Mouse (Mus musculus): ENCODE measurements around the gene Rrm2. TPM values are rescaled to one million over a fixed set of nuclear protein-coding genes. Genes with fewer than 3 reads are reported as not detected.
"Not testable (repeated sequence)": the region's sequence is repeated elsewhere in the genome, so short reads cannot be mapped to it uniquely, and the experiment has no call there.

Gene Rrm2
- total RNA-seq (2021): 10 to 100 TPM; 26.0 to 29.3 TPM

- peak; percentile 97 for DNase-seq
- intact Hi-C loops (cut with DNase I): no loop called here
These were observed at the start of gene Rrm2 for GRCm38 (mm10) chr12:24707954-24708823. Gene Rrm2, plus strand, starts transcription at chr12:24708241.

- DNase-seq: no peak
- intact Hi-C loops (cut with DNase I): no loop called here
These were observed 49.0 kb upstream of the Rrm2 start for GRCm38 (mm10) chr12:24658998-24659397.

DNA sequence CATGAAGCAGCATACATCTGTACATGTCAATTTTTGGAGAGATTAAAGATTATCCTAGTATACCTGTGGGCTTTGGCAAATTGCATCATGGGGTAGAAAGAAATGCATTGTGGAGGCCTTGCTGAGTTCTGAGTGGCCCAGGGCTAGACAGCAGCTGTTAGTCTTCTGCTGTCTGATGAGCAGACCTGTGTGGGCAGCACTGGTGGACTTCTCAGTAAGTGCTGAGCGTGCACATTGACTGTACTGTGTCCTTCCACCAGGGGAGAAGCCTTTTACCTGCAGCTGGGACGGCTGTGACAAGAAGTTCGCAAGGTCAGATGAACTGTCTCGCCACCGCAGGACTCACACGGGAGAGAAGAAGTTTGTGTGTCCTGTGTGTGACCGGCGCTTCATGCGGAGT, 48.1 kb upstream of the Rrm2 start:
- no peak for DNase-seq
- intact Hi-C loops (cut with DNase I): no loop called here

- no peak for DNase-seq
- intact Hi-C loops (cut with DNase I): no loop called here
These were observed 46.9 kb upstream of the Rrm2 start for GRCm38 (mm10) chr12:24661100-24661499.

GRCm38 (mm10) chr12:24662131-24662530, 45.9 kb upstream of the Rrm2 start:
- intact Hi-C loops (cut with DNase I): no loop called here
- no peak for DNase-seq

- intact Hi-C loops (cut with DNase I): no loop called here
- no peak for DNase-seq
These were observed 27.9 kb upstream of the Rrm2 start for GRCm38 (mm10) chr12:24680096-24680491.

GRCm38 (mm10) chr12:24680492-24681285, 27.4 kb upstream of the Rrm2 start:
- DNase-seq: peak; percentile 27
- intact Hi-C loops (cut with DNase I): no loop called here

GRCm38 (mm10) chr12:24681286-24682023, 26.6 kb upstream of the Rrm2 start, which contains the start of gene Cys1:
Gene Cys1, minus strand, starts transcription at chr12:24681813.
- DNase-seq: no peak
- intact Hi-C loops (cut with DNase I): no loop called here

- DNase-seq: no peak
- intact Hi-C loops (cut with DNase I): no loop called here
These were observed 25.5 kb upstream of the Rrm2 start for GRCm38 (mm10) chr12:24682563-24682962.

- intact Hi-C loops (cut with DNase I): no loop called here
- DNase-seq: no peak
These were observed 24.6 kb upstream of the Rrm2 start for GRCm38 (mm10) chr12:24683461-24683860.

GRCm38 (mm10) chr12:24686038-24686695, 21.9 kb upstream of the Rrm2 start:
- no peak for DNase-seq
- intact Hi-C loops (cut with DNase I): no loop called here

DNA sequence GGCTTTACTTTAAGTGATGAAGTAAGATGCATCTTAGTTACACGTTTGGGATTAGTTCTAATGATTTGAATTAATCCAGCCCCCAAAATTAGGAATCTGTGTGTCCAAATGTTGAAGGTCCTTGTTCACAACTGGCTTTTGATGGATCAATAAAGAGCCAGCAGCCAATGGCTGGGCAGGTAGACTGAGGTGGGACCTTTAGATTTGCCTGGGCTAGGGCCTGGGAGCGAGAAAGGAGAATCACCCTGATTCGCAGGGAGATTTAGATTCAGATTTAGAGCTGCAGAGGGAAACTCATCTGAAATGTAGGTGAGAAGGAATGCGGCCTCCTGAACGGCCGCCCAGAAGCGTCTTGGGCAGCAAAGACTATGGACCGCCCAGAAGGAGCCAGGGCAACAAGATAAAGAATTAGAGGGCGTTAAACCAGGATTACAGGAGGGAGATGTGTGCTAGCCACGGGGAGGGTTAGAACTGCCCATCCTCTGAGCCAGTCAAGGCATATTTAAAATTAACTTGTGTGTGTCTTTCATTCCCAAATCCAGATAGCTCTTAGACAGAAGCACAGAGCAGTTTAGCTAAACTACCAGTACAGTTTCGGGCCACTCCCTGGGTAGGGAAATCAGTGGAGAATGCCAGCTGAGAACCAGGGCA, 21.2 kb upstream of the Rrm2 start:
- intact Hi-C loops (cut with DNase I): no loop called here

GRCm38 (mm10) chr12:24690351-24690750, 17.7 kb upstream of the Rrm2 start:
- no peak for DNase-seq
- intact Hi-C loops (cut with DNase I): no loop called here

More for the DNA sequence above, 21.2 kb upstream of the Rrm2 start:
- no peak for DNase-seq

DNA sequence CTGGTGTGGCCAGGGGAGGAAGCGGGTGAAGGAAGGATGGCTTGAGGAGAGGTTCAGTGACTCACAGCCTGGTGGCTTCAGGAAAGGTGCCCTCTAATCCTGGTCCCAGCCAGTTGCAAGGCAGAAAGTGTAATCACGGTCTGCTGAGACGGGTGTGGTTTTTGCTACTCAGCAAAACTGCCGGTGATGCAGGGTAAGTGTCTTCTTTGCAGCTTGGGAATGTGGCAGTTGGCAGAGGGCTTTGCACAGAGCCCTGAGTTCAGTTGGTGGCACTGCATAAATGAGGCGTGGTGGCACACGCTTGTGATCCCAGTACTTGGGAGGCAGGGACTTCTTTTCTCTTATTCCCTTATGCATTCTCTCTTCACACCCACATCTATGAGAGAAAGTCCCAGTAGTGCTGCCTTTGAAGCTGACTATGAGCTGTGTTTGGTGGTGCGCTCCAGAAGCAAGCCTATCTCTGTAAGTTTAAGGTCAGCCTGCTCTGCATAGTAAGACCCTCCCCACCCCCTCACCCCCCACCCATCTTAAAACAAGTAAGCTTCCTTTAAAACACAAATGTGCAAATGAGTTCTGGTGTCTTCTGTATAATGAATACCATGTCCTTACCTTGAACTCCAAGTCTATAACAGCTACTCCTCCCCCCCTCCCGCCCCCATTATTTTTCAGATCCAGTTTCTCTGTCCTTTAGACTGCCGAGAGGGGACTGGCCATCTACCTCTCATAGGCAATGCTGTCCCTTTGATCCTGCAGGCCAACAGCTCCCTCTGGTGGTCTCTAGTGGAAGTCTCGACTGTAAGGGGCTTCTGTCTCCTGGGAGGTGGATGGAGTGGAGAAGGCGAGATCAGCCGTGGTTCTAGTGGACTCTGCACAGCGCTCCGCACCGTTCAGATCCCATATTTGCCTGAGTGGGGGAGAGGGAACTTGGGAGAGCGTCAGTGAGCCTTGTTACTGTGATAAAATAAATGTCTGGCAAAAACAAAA, 11.2 kb upstream of the Rrm2 start:
- intact Hi-C loops (cut with DNase I): loop anchor here (2.0 to 5.0 kb wide), 2 partner anchors 92 to 219 kb away; no protein-coding TSS in a partner anchor
- DNase-seq: peak; percentile 90

DNA sequence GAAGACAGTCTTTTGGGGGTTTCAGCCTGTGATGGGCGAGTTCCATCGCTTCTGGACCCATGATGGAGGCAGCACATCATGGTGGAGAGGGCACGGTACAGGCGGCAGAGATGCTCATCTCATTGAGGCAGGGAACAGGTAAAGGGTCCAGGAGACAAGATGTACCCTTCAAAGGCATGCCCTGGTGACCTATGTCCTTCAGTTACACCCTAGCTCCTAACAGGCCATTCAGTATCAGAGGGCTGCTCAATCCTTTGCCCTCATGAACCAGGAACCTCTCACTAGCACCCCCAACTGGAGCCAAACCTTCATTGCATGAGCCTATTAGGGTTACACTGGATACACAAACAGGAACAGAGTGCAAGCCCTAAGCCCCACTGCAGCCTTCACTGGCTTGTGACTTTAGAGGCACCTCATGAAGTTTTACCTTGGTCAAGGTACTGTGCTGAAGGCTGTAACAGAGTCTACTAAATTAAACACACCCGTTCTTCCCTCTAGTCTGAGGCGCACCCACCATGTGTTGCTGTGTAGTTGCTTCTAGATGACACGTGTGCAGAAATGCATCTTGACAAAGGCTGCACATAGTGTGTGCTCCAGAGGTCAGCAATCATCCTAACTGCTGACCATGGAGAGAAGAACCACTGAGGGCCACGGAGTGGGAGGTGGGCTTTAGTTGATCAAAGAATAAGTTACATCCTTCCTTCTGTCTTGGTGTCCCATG, 10.4 kb upstream of the Rrm2 start:
- intact Hi-C loops (cut with DNase I): loop anchor here (2.0 to 5.0 kb wide), 2 partner anchors 93 to 220 kb away; no protein-coding TSS in a partner anchor
- no peak for DNase-seq

DNA sequence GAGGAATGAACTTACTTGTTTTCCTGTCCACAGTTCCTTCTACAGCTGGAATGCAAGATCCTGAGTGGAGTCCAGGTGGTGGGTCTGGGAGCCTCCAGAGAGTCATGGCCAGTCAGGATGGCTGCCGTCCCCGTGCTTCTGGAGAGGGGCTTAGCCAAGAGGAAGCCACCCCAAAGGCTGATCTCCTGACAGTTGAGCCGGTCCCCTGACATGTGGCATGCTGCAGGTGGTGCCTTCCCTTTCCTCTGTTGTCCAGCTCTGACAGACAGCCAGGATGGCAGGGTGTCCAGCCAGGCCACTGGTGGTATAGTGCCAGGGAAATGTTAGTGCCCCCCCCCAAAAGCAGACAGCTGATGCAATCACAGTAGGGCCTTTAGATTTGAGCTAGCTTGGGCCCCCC, 9.5 kb upstream of the Rrm2 start:
- DNase-seq: no peak
- intact Hi-C loops (cut with DNase I): loop anchor here (5.0 kb wide), 1 partner anchor 221 kb away; no protein-coding TSS in a partner anchor

DNA sequence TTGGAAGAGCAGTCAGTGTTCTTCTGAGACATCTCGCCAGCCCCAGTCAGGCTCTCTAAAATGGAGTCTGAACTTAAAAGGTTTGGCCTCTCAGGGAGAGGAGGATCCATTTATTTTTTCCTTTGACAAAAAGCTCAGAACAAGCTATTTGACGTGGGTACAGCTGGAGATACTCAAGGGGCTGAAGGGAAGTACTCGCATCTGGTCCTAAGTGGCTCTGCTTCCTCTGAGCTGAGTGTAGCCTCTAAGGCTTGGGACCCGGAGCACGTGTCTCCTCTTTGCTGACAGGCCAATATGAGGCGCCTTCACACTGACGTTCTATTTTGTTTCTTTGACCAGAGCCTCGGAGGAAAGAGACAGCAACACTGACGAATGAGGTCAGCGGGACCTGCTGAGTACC, 8.5 kb upstream of the Rrm2 start:
- DNase-seq: no peak
- intact Hi-C loops (cut with DNase I): loop anchor here (5.0 kb wide), 1 partner anchor 222 kb away; no protein-coding TSS in a partner anchor

- intact Hi-C loops (cut with DNase I); DNase-seq: not testable (repeated sequence)
These were observed 6.4 kb upstream of the Rrm2 start for GRCm38 (mm10) chr12:24701621-24702020.

All from left cerebral cortex, postnatal 4 days (tissue).